Mouse (Mus musculus): ENCODE data around the gene Sh3bp5l. TPM values are rescaled to one million over a fixed set of nuclear protein-coding genes. Genes with fewer than 3 reads are reported as not detected.
"Not testable (repeated sequence)": the region's sequence is repeated elsewhere in the genome, so short reads cannot be mapped to it uniquely, and the experiment has no call there.

The Sh3bp5l gene
- polyA plus RNA-seq, 1 experiment from 2014 or later, result 30.7 TPM

GRCm38 (mm10) chr11:58303594-58303993 is 26.9 kb upstream of the Sh3bp5l start:
- no peak overlapping the region for H3K9ac ChIP-seq
- H3K27ac ChIP-seq, result no peak overlapping the region
- H3K4me3 ChIP-seq (replicated peaks), result no peak overlapping the region
- H3K9me3 ChIP-seq, result no peaks in the 10 kb centered on the region
- WGBS, result 19% methylated on average over 7 of the region's 7 CpGs
- H3K4me1 ChIP-seq, result peaks cover 16% of the 10 kb centered on the region; the same call in 1 of the 2 replicates
- no peak for ATAC-seq (ENCODE audit: insufficient read depth, low FRiP score, low read depth)
- H3K36me3 ChIP-seq, result no peaks in the 10 kb centered on the region
- H3K4me2 ChIP-seq, result peak overlapping the region; percentile 38
- H3K27me3 ChIP-seq (replicated peaks), result no peaks in the 10 kb centered on the region

- not testable (repeated sequence) for H3K4me3 ChIP-seq (replicated peaks); H3K4me2 ChIP-seq; H3K9ac ChIP-seq; H3K27ac ChIP-seq; H3K27me3 ChIP-seq (replicated peaks); ATAC-seq (ENCODE audit: insufficient read depth, low FRiP score, low read depth); H3K9me3 ChIP-seq; H3K36me3 ChIP-seq
- peaks cover 16% of the 10 kb centered on the region; the same call in 1 of the 2 replicates for H3K4me1 ChIP-seq
- 95% methylated on average over 8 of the region's 8 CpGs for WGBS
Measured at GRCm38 (mm10) chr11:58305299-58305698, 25.2 kb upstream of the Sh3bp5l start.

GRCm38 (mm10) chr11:58306860-58307308 is 23.6 kb upstream of the Sh3bp5l start, which contains the start of gene Zfp692:
Gene Zfp692 (plus strand): TSS chr11:58307069.
- peaks cover 10% of the 10 kb centered on the region; the same call in 1 of the 2 replicates for H3K4me1 ChIP-seq
- H3K4me3 ChIP-seq (replicated peaks), result peak within 1 kb of the TSS; percentile 59
- ATAC-seq (ENCODE audit: insufficient read depth, low FRiP score, low read depth), result peak; percentile 73
- H3K9ac ChIP-seq, result peak within 1 kb of the TSS; percentile 53
- H3K27me3 ChIP-seq (replicated peaks), result no peaks in the 10 kb centered on the region
- peak within 1 kb of the TSS; percentile 91 for H3K4me2 ChIP-seq
- H3K9me3 ChIP-seq, result no peaks in the 10 kb centered on the region
- 0% methylated on average over 34 of the region's 34 CpGs for WGBS
- no peaks in the 10 kb centered on the region for H3K36me3 ChIP-seq
- peak within 1 kb of the TSS; percentile 87 for H3K27ac ChIP-seq

DNA sequence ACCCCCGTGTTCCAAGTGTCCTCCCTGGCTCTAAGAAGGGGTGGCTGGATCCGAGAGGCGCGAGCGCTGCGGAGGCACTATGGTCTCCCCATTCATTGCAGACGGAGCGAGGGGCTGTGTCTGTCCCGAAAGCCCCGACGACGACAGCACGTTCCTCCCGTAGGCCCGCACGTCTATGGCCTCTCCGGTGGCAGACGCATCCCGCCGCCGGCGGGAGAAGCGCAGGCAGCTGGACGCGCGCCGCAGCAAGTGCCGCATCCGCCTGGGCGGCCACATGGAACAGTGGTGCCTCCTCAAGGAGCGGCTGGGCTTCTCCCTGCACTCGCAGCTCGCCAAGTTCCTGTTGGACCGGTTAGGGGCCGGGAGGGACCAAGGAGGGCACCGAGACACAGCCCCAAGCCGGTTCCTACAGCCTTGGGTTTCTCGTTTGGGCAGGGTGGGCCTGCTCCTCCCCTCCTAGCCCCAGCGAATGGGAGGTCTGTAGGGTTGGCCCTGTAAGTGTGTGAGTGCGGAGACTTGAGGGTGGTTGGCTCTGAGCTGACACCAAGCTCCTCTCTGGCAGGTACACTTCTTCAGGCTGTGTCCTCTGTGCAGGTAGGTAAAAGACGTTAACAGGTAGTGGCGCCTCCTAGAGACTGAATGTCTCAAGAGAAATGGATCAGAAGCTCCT is 23.0 kb upstream of the Sh3bp5l start:
- Histone ChIP-seq H3K4me3 (replicated peaks) (peak overlapping the region; percentile 59), H3K27ac (peak overlapping the region; percentile 87), H3K36me3 (no peaks in the 10 kb centered on the region), H3K4me2 (peak overlapping the region; percentile 91), H3K4me1 (peaks cover 10% of the 10 kb centered on the region; the same call in 1 of the 2 replicates), H3K9ac (peak overlapping the region; percentile 53), H3K9me3 (no peaks in the 10 kb centered on the region), H3K27me3 (replicated peaks) (no peaks in the 10 kb centered on the region)
- ATAC-seq (ENCODE audit: insufficient read depth, low FRiP score, low read depth), result peak; percentile 79
- under 1% methylated on average over 42 of the region's 42 CpGs for WGBS

- H3K4me1 ChIP-seq, result peaks cover 7% of the 10 kb centered on the region; the same call in 1 of the 2 replicates
- H3K27me3 ChIP-seq (replicated peaks), result no peaks in the 10 kb centered on the region
Measured at GRCm38 (mm10) chr11:58308661-58309060, 21.9 kb upstream of the Sh3bp5l start.

DNA sequence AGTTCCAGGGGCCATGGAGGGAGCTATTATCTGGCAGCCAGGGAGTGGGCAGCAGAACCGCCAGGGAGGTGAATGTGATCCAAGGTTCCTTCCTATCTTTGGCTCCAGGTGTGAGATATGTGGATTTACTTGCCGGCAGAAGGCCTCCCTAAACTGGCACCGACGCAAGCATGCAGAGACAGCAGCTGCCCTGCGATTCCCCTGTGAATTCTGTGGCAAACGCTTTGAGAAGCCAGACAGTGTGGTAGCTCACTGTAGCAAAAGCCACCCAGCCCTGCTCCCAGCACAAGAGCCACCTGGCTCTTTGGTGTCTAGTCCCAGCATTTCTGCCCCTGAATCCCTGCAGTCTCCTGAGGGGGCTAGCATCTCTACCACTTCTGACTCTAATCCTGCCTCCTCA is 16.5 kb upstream of the Sh3bp5l start:
- Histone ChIP-seq H3K4me1 (no peaks in the 10 kb centered on the region), H3K27me3 (replicated peaks) (no peaks in the 10 kb centered on the region), H3K9me3 (no peaks in the 10 kb centered on the region), H3K36me3 (peaks cover 32% of the 10 kb centered on the region; the same call in 1 of the 2 replicates), H3K9ac (no peak overlapping the region), H3K27ac (no peak overlapping the region), H3K4me3 (replicated peaks) (no peak overlapping the region), H3K4me2 (no peak overlapping the region)
- ATAC-seq (ENCODE audit: insufficient read depth, low FRiP score, low read depth), result no peak
- 84% methylated on average over 6 of the region's 6 CpGs for WGBS

More at GRCm38 (mm10) chr11:58308661-58309060, 21.9 kb upstream of the Sh3bp5l start:
- ATAC-seq (ENCODE audit: insufficient read depth, low FRiP score, low read depth), result no peak
- no peaks in the 10 kb centered on the region for H3K9me3 ChIP-seq
- H3K4me3 ChIP-seq (replicated peaks), result no peak overlapping the region
- no peaks in the 10 kb centered on the region for H3K36me3 ChIP-seq
- 92% methylated on average over 9 of the region's 9 CpGs for WGBS
- H3K9ac ChIP-seq, result no peak overlapping the region
- no peak overlapping the region for H3K27ac ChIP-seq
- no peak overlapping the region for H3K4me2 ChIP-seq

- no peak for ATAC-seq (ENCODE audit: insufficient read depth, low FRiP score, low read depth)
- H3K4me2 ChIP-seq, result no peak overlapping the region
- WGBS, result 90% methylated on average over 5 of the region's 5 CpGs
- H3K9ac ChIP-seq, result no peak overlapping the region
- H3K9me3 ChIP-seq, result no peaks in the 10 kb centered on the region
- no peak overlapping the region for H3K4me3 ChIP-seq (replicated peaks)
- no peaks in the 10 kb centered on the region for H3K4me1 ChIP-seq
- no peaks in the 10 kb centered on the region for H3K27me3 ChIP-seq (replicated peaks)
- H3K36me3 ChIP-seq, result peaks cover 32% of the 10 kb centered on the region; the same call in 1 of the 2 replicates
- no peak overlapping the region for H3K27ac ChIP-seq
Measured at GRCm38 (mm10) chr11:58315536-58316168, 14.9 kb upstream of the Sh3bp5l start.

- no peak for ATAC-seq (ENCODE audit: insufficient read depth, low FRiP score, low read depth)
Measured at GRCm38 (mm10) chr11:58316344-58316743, 14.2 kb upstream of the Sh3bp5l start.

GRCm38 (mm10) chr11:58316768-58317390 is 13.6 kb upstream of the Sh3bp5l start:
- ATAC-seq (ENCODE audit: insufficient read depth, low FRiP score, low read depth), result no peak
- Histone ChIP-seq H3K4me1 (0 out of 2 replicates have a peak, but pooled peaks cover 3% of the 10 kb centered on the region), H3K9ac (no peak overlapping the region), H3K27ac (no peak overlapping the region), H3K27me3 (replicated peaks) (no peaks in the 10 kb centered on the region), H3K4me2 (no peak overlapping the region), H3K4me3 (replicated peaks) (no peak overlapping the region), H3K36me3 (peaks cover 32% of the 10 kb centered on the region; the same call in 1 of the 2 replicates), H3K9me3 (no peaks in the 10 kb centered on the region)
- 77% methylated on average over 28 of the region's 28 CpGs for WGBS

More at GRCm38 (mm10) chr11:58316344-58316743, 14.2 kb upstream of the Sh3bp5l start:
- Histone ChIP-seq H3K9me3 (no peaks in the 10 kb centered on the region), H3K4me3 (replicated peaks) (no peak overlapping the region), H3K27me3 (replicated peaks) (no peaks in the 10 kb centered on the region), H3K4me2 (no peak overlapping the region), H3K9ac (no peak overlapping the region), H3K27ac (no peak overlapping the region), H3K36me3 (peaks cover 32% of the 10 kb centered on the region; the same call in 1 of the 2 replicates), H3K4me1 (no peaks in the 10 kb centered on the region)
- 83% methylated on average over 17 of the region's 17 CpGs for WGBS

- Histone ChIP-seq H3K9ac (peak overlapping the region; percentile 78), H3K27ac (peak overlapping the region; percentile 96), H3K27me3 (replicated peaks) (no peaks in the 10 kb centered on the region), H3K36me3 (peaks cover 21% of the 10 kb centered on the region), H3K4me2 (peak overlapping the region; percentile 78), H3K4me1 (peaks cover 7% of the 10 kb centered on the region; the same call in 1 of the 2 replicates), H3K4me3 (replicated peaks) (peak overlapping the region; percentile 79), H3K9me3 (no peaks in the 10 kb centered on the region)
- ATAC-seq (ENCODE audit: insufficient read depth, low FRiP score, low read depth), result peak; percentile 100
- under 1% methylated on average over 63 of the region's 63 CpGs for WGBS
Measured at GRCm38 (mm10) chr11:58322824-58323569, 7.5 kb upstream of the Sh3bp5l start.
